Mouse (Mus musculus) T-helper 17 cell (primary cell): ENCODE measurements at regions not wholly inside any gene's neighbourhood (a gene's known extent, or its start where the extent isn't known, plus 50 kb on each side); places are given as distances from the start of the nearest gene placed in this dataset.
"Not testable (repeated sequence)": the region's sequence is repeated elsewhere in the genome, so short reads cannot be mapped to it uniquely, and the experiment has no call there.

Source experiments
- in situ Hi-C, 2 experiments: fragments of 300-600 bp; cut with MboI, MseI; formaldehyde crosslinking; loops; 1 replicate in 1 of 2; 2 replicates in 1 of 2; pipeline ENCODE4 v1.15.1; 2025; ENCODE audit warnings: high pct_unique_total_duplicates in 2 of 2

- in situ Hi-C loops: no loop called here
Observed at GRCm38 (mm10) chr17:84844950-84845349, 54.4 kb upstream of the Lrpprc start.

- in situ Hi-C loops: no loop called here
Observed at GRCm38 (mm10) chr17:84846141-84846540, 55.6 kb upstream of the Lrpprc start.

- in situ Hi-C loops: no loop called here
Observed at GRCm38 (mm10) chr17:84848385-84849030, 57.9 kb upstream of the Lrpprc start.

GRCm38 (mm10) chr17:84849031-84849405 is 58.4 kb upstream of the Lrpprc start:
- in situ Hi-C loops: no loop called here

GRCm38 (mm10) chr17:84850464-84850863 is 59.9 kb upstream of the Lrpprc start:
- in situ Hi-C loops: loop anchor here in 1 of 2 experiments (10.0 kb wide), 1 partner anchor 244 kb away; the partner anchor contains the start of genes Camkmt and Prepl

GRCm38 (mm10) chr17:84850893-84851292 is 60.3 kb upstream of the Lrpprc start:
- in situ Hi-C loops: loop anchor here in 1 of 2 experiments (10.0 kb wide), 1 partner anchor 244 kb away; the partner anchor contains the start of genes Camkmt and Prepl

DNA sequence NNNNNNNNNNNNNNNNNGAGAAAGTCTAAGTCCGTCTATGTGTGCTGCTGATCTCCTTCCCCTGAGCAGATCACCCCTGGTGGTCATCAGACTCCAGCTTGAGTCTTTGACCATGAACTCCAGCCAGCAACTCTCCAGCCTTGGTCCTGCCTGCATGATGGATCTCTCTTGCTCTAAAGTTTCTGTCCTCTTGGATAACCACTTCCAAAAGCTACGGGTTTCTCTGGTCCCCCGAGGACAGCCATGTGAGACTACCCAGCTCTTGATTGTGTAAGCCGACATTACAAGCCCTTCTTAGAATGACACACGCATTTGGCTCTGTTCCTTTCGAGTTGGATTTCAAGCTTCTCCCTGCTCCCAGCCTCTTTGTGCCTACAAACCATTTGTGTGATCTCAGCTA is 66.4 kb upstream of the Lrpprc start:
- in situ Hi-C loops: loop anchor here (5.0 to 10.0 kb wide), 2 partner anchors 238 to 1575 kb away; partner anchors contain the start of genes Camkmt (in 1 of the 2) and Prepl (in 1 of the 2)

DNA sequence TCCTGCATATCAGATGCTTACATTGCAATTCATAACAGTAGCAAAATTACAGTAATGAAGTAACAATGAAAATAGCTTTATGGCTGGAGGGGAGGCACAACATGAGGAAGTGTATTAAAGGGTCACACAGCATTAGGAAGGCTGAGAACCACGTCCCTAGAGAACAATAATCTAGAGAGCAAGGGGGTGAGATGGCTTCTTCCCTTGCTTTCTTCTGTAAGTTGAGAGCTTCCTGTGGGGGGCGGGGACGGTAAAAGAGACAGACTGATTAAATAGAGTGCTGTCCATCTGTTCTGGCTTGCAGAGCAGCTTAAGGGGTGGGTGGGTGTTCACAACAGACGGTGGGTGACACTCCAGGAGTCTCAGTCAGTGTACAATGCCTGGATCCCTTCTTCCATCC is 68.2 kb upstream of the Lrpprc start:
- in situ Hi-C loops: loop anchor here (5.0 to 10.0 kb wide), 2 partner anchors 236 to 1577 kb away; partner anchors contain the start of genes Camkmt (in 1 of the 2) and Prepl (in 1 of the 2)

- in situ Hi-C loops: loop anchor here (5.0 to 10.0 kb wide), 2 partner anchors 235 to 1578 kb away; partner anchors contain the start of genes Camkmt (in 1 of the 2) and Prepl (in 1 of the 2)
Observed at GRCm38 (mm10) chr17:84859916-84860315, 69.3 kb upstream of the Lrpprc start.

GRCm38 (mm10) chr17:84860835-84861234 is 70.2 kb upstream of the Lrpprc start:
- in situ Hi-C loops: no loop called here

DNA sequence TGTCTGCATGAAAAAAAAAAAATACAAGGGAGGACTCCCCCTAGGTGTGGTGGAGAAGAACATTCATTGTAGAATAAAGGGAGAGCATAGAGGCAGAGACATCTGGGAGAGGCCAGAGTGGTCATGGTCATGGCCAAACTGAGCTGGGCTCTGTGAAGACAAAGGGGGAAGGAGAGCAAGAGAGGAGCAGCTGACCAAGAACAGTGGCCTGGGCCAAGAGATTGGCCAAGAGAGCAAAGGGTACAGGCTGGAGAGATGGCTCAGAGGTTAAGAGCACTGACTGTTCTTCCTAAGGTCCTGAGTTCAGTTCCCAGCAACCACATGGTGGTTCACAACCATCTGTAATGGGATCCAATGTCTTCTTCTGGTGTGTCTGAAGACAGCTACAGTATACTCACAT is 73.6 kb upstream of the Lrpprc start:
- in situ Hi-C loops: not testable (repeated sequence)

- in situ Hi-C loops: no loop called here
Observed at GRCm38 (mm10) chr17:84865158-84865557, 74.6 kb upstream of the Lrpprc start.

GRCm38 (mm10) chr17:84865566-84865965 is 75.0 kb upstream of the Lrpprc start:
- in situ Hi-C loops: no loop called here

- in situ Hi-C loops: no loop called here
Observed at GRCm38 (mm10) chr17:84869074-84869722, 78.6 kb upstream of the Lrpprc start.

DNA sequence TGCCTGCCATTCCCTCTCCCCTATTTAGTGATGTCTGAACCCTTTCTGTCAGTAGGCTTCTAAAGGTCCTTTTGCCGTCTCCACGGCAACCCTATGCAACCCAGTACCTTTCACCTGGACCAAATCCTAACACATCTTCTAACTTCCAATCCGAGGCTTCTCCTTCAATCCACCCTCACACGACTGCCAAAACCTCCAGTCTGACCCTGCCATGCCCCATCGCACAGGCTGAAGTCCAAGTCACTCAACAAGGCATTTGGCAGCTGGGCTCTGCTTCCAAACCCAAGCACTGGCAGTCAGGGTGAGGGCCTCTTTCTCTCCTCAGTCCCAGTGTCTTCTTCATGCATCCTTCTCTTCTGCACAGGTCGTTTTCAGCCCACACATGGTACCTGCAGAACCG is 83.0 kb upstream of the Lrpprc start:
- in situ Hi-C loops: no loop called here

- in situ Hi-C loops: no loop called here
Observed at GRCm38 (mm10) chr17:84874494-84874893, 82.0 kb upstream of the Ppm1b start.

DNA sequence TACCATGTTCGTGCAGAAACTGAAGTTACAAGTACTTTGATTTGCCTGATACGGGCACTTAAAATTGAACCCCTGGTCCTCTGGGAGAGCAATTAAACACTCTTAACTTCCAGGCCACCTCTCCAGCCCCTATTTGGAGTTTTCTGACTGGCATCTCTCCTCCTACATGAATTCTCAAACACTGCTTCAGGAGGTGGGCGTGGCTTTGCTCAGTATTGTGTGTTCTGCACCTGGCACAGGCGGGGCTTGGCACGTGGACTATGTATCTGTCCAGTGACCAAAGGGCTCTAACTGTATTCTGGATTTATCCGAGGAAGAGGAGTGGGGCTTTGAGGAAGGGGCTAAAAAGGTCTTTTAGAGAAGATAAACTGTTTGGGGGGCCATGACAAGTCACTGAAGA is 81.5 kb upstream of the Ppm1b start:
- in situ Hi-C loops: loop anchor here in 1 of 2 experiments (5.0 kb wide), 1 partner anchor 77 kb away; no protein-coding TSS in a partner anchor

GRCm38 (mm10) chr17:84876037-84876436 is 80.5 kb upstream of the Ppm1b start:
- in situ Hi-C loops: loop anchor here in 1 of 2 experiments (5.0 kb wide), 1 partner anchor 76 kb away; no protein-coding TSS in a partner anchor

GRCm38 (mm10) chr17:84877176-84877863 is 79.2 kb upstream of the Ppm1b start:
- in situ Hi-C loops: loop anchor here in 1 of 2 experiments (5.0 kb wide), 1 partner anchor 75 kb away; no protein-coding TSS in a partner anchor

DNA sequence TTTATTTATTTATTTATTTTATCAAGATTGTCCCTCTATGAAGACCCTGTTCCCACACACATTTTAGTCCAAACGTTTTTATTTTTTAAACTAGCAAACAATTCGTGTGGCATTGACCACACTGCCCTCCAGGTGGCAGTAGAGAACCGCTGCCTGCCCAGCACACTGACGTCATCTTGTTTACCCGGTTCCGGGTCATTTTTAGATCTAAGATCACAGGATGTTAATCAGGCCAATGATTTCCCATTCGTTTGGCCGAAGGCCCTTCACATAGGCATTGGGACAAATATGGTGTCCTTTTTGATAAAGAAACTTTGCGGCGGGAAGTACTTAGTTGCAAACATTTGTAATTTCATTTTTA is 78.7 kb upstream of the Ppm1b start:
- in situ Hi-C loops: loop anchor here in 1 of 2 experiments (5.0 kb wide), 1 partner anchor 74 kb away; no protein-coding TSS in a partner anchor

GRCm38 (mm10) chr17:84878316-84878715 is 78.2 kb upstream of the Ppm1b start:
- in situ Hi-C loops: loop anchor here in 1 of 2 experiments (5.0 kb wide), 1 partner anchor 74 kb away; no protein-coding TSS in a partner anchor

DNA sequence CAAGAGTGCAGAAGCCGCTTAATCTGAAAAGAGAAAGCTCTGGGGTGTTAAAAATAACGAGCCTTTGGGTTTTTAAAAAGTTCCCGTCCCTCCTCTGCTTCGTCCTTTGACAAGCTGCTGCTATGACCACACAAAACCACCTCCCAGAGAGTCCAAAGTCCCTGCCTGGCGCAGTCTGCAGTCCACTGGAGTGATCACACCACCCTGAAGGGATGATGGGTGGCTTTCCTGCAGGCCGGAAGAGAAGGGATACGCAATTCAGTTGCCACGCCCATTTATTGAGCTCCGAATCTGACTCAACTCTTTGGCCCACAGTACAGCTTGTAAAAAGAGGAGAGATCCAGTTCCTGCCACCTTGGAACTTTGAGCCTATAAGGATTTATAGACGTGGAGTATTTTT is 77.4 kb upstream of the Ppm1b start:
- in situ Hi-C loops: loop anchor here in 1 of 2 experiments (5.0 kb wide), 1 partner anchor 73 kb away; no protein-coding TSS in a partner anchor
